In the genomic region with DNA sequence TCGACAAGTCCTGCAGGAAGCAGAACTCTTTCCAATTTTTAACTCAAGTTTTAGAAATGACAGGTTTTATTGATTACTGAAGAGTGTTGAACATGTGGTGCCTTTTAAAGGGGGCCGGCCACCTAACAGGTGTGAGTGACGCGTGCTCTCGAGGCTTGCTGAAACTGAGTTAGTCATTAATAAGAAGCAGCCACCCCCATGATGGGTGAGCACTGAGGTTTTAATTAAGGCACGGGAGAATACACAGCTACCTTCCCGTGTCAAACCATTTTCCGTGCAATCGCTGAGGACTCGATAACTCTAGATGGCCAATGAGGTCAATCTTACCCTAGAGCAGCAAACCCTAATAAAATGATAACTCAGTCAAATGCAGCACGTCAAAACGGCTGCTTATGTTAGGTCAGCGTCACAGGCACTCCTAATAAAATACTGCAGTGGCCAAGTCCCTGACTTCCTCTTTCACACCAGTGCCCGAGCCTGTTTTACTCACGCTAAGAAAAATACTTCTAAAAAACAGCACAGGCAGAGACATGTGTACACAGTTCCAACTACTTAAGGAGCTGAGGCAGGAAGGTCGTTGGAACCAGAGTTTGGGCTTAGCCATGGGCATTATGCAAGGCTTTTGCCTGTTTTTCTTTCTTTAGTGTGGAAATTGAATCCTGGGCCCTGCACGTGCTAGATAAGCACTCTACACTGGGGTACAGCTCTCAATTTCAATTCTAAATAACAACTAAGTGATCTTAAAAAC, we compare ENCODE assay signal across 11 mouse cellular contexts. TPM values are rescaled to one million over a fixed set of nuclear protein-coding genes. Genes with fewer than 3 reads are reported as not detected.
A peak's percentile ranks its signal among the peaks of the same experiment; 100 is the strongest.
DNase-seq lines count a peak whose midpoint lies in the region; ATAC-seq and TF ChIP-seq lines count a peak whose summit lies in the region.
"Had no signal": no experiment of that assay in that cellular context is flagged by ENCODE, and none has a peak within 500 bp of the region (broad histone marks: within the 10 kb centered on the region; RNA-seq: fewer than 3 reads in every experiment).

No protein-coding gene starts in this region.

- intact Hi-C loops in gastrocnemius, postnatal 36 days (cut with DNase I) = loop anchor here (5.0 kb wide), 1 partner anchor 118 kb away; no protein-coding TSS in a partner anchor

- H3K27me3 ChIP-seq in hindbrain, embryonic 13.5 days = no peaks in the 10 kb centered on the region
- H3K27me3 ChIP-seq in hindbrain, postnatal 0 days (ENCODE audit: insufficient read depth, low read length) = no peaks in the 10 kb centered on the region
- H3K27me3 ChIP-seq in spleen, adult 2 months (ENCODE audit: control insufficient read depth, insufficient read depth, low read length) = no peaks in the 10 kb centered on the region
- no peaks in the 10 kb centered on the region for H3K27me3 ChIP-seq in liver, embryonic 13.5 days

- H3K9ac ChIP-seq in hindbrain, embryonic 13.5 days = peak overlapping the region; percentile 39; the same call in 1 of the 2 replicates
- H3K9ac ChIP-seq in hindbrain, postnatal 0 days (replicated peaks; ENCODE audit: low read length) = no peak overlapping the region
- H3K9ac ChIP-seq in liver, embryonic 13.5 days = peak overlapping the region; percentile 96

- H3K36me3 ChIP-seq in hindbrain, embryonic 13.5 days = peaks cover 53% of the 10 kb centered on the region
- H3K36me3 ChIP-seq in hindbrain, postnatal 0 days (ENCODE audit: insufficient read depth, low read length) = peaks cover 23% of the 10 kb centered on the region; the same call in 1 of the 2 replicates
- H3K36me3 ChIP-seq in spleen, adult 2 months (ENCODE audit: control insufficient read depth, insufficient read depth, low read length) = peaks cover 3% of the 10 kb centered on the region; the same call in 1 of the 2 replicates
- peaks cover 70% of the 10 kb centered on the region for H3K36me3 ChIP-seq in liver, embryonic 13.5 days

- no peaks in the 10 kb centered on the region for H3K9me3 ChIP-seq in hindbrain, embryonic 13.5 days
- H3K9me3 ChIP-seq in hindbrain, postnatal 0 days (ENCODE audit: low read length) = no peaks in the 10 kb centered on the region
- no peaks in the 10 kb centered on the region for H3K9me3 ChIP-seq in liver, embryonic 13.5 days (replicated peaks)

- H3K4me2 ChIP-seq in hindbrain, embryonic 13.5 days = no peak overlapping the region
- no peak overlapping the region for H3K4me2 ChIP-seq in hindbrain, postnatal 0 days (ENCODE audit: low read depth, low read length)
- peak overlapping the region; percentile 79 for H3K4me2 ChIP-seq in liver, embryonic 13.5 days

- no peak for TF ChIP-seq CTCF in hindbrain, postnatal 0 days (IDR thresholded peaks at IDR 0.05; ENCODE audit: low read depth)
- TF ChIP-seq CTCF in spleen, adult 2 months (IDR thresholded peaks at IDR 0.05; ENCODE audit: extremely low read depth, insufficient read depth, insufficient read length, insufficient replicate concordance) = no peak

- no peak for ATAC-seq in hindbrain, embryonic 13.5 days (ENCODE audit: low FRiP score)
- no peak for ATAC-seq in hindbrain, postnatal 0 days
- ATAC-seq in liver, embryonic 13.5 days (ENCODE audit: low read depth) = no peak

- peaks cover 35% of the 10 kb centered on the region for H3K4me1 ChIP-seq in hindbrain, embryonic 13.5 days (replicated peaks)
- H3K4me1 ChIP-seq in hindbrain, postnatal 0 days (ENCODE audit: insufficient read depth, low read length) = peaks cover 5% of the 10 kb centered on the region; the same call in 1 of the 2 replicates
- H3K4me1 ChIP-seq in spleen, adult 2 months (ENCODE audit: control insufficient read depth, insufficient read depth, insufficient read length) = peaks cover 6% of the 10 kb centered on the region; the same call in 1 of the 2 replicates
- H3K4me1 ChIP-seq in liver, embryonic 13.5 days (replicated peaks) = peaks cover 71% of the 10 kb centered on the region

- WGBS in hindbrain, embryonic 13.5 days = 89% methylated on average over 17 of the region's 17 CpGs
- 86% methylated on average over 17 of the region's 17 CpGs for WGBS in hindbrain, postnatal 0 days
- WGBS in spleen, adult 2 months = 38% methylated on average over 17 of the region's 17 CpGs
- 54% methylated on average over 17 of the region's 17 CpGs for WGBS in liver, embryonic 13.5 days (ENCODE audit: insufficient replicate concordance)

- no peak for TF ChIP-seq POLR2A in spleen, adult 2 months (IDR thresholded peaks at IDR 0.05; ENCODE audit: low read depth, low read length)

- DNase-seq in hindbrain, postnatal 0 days (ENCODE audit: low spot score) = no peak
- no peak for DNase-seq in spleen, adult 2 months (ENCODE audit: low read depth in 1 of 2, low spot score in 2 of 2)
- DNase-seq in spleen, postnatal 14 days (ENCODE audit: low spot score in 2 of 2) = no peak
- DNase-seq in liver, embryonic 13.5 days = no peak
- no peak for DNase-seq in testis, postnatal 10 days (ENCODE audit: low spot score)
- no peak for DNase-seq in adrenal gland, postnatal 25 days
- DNase-seq in gastrocnemius, postnatal 36 days = no peak
- DNase-seq: heart, adult 2 months; heart, postnatal 4 days; spleen, adult 18-20 months had no signal

- no peak overlapping the region for H3K27ac ChIP-seq in hindbrain, embryonic 13.5 days
- no peak overlapping the region for H3K27ac ChIP-seq in hindbrain, postnatal 0 days
- peak overlapping the region; percentile 61 for H3K27ac ChIP-seq in spleen, adult 2 months (ENCODE audit: insufficient read depth, low read length)
- H3K27ac ChIP-seq in liver, embryonic 13.5 days = peak overlapping the region; percentile 81
- H3K27ac ChIP-seq: heart, adult 2 months had no signal

- H3K4me3 ChIP-seq in hindbrain, embryonic 13.5 days = no peak overlapping the region
- H3K4me3 ChIP-seq in hindbrain, postnatal 0 days (ENCODE audit: low read length) = no peak overlapping the region
- H3K4me3 ChIP-seq in spleen, adult 2 months (ENCODE audit: extremely low read depth, insufficient read depth, insufficient read length) = peak overlapping the region; percentile 16; the same call in 1 of the 2 replicates
- peak overlapping the region; percentile 93 for H3K4me3 ChIP-seq in liver, embryonic 13.5 days (replicated peaks)
- H3K4me3 ChIP-seq: heart, adult 2 months had no signal

RNA-seq across cellular contexts. Expression of a gene that starts 3.2 kb away (rescaled TPM):
- polyA plus RNA-seq in hindbrain, embryonic 13.5 days (2015; fragmentation: Nextera tagmentation; extraction: Ambion mirVana) = 23.3 and 24.9 TPM in 2 replicates
- total RNA-seq in hindbrain, postnatal 0 days (2014; rRNA removed) = 12.2 and 12.8 TPM in 2 replicates
- 12.0 TPM in 2 replicates for polyA plus RNA-seq in hindbrain, postnatal 0 days (2015; fragmentation: Nextera tagmentation; extraction: Ambion mirVana)
- polyA plus RNA-seq in spleen, adult 2 months (2012; rRNA removed) = 21.6 and 24.0 TPM in 2 replicates
- 32.9 and 38.7 TPM in 2 replicates for polyA plus RNA-seq in liver, embryonic 13.5 days (2015; fragmentation: Nextera tagmentation; extraction: Ambion mirVana)
- total RNA-seq in adrenal gland, postnatal 25 days (2021) = 12.7 and 13.0 TPM in 2 replicates
- total RNA-seq in gastrocnemius, postnatal 36 days (2021) = 1 to 10 TPM; 2.8 TPM

RNA-seq across cellular contexts. Expression of a gene that starts 18.6 kb away (rescaled TPM):
- polyA plus RNA-seq in hindbrain, embryonic 13.5 days (2015; fragmentation: Nextera tagmentation; extraction: Ambion mirVana) = 116 and 122 TPM in 2 replicates
- total RNA-seq in hindbrain, postnatal 0 days (2014; rRNA removed) = 12.7 and 21.6 TPM in 2 replicates
- polyA plus RNA-seq in hindbrain, postnatal 0 days (2015; fragmentation: Nextera tagmentation; extraction: Ambion mirVana) = 107 and 114 TPM in 2 replicates
- polyA plus RNA-seq in spleen, adult 2 months (2012; rRNA removed) = 4.4 and 4.5 TPM in 2 replicates
- 71.2 and 86.4 TPM in 2 replicates for polyA plus RNA-seq in liver, embryonic 13.5 days (2015; fragmentation: Nextera tagmentation; extraction: Ambion mirVana)
- total RNA-seq in adrenal gland, postnatal 25 days (2021) = 66.3 and 69.1 TPM in 2 replicates
- total RNA-seq in gastrocnemius, postnatal 36 days (2021) = 10 to 100 TPM; 68.9 to 70.2 TPM

RNA-seq across cellular contexts. Expression of a gene that starts 37.8 kb away (rescaled TPM):
- polyA plus RNA-seq in hindbrain, embryonic 13.5 days (2015; fragmentation: Nextera tagmentation; extraction: Ambion mirVana) = 0.74 and 0.81 TPM in 2 replicates
- total RNA-seq in hindbrain, postnatal 0 days (2014; rRNA removed) = 0.22 and 0.73 TPM in 2 replicates
- 0.99 and 1.0 TPM in 2 replicates for polyA plus RNA-seq in hindbrain, postnatal 0 days (2015; fragmentation: Nextera tagmentation; extraction: Ambion mirVana)
- 2.5 and 3.2 TPM in 2 replicates for polyA plus RNA-seq in spleen, adult 2 months (2012; rRNA removed)
- 0.25 and 0.29 TPM in 2 replicates for polyA plus RNA-seq in liver, embryonic 13.5 days (2015; fragmentation: Nextera tagmentation; extraction: Ambion mirVana)
- not detected in 2 replicates for total RNA-seq in adrenal gland, postnatal 25 days (2021)
- total RNA-seq in gastrocnemius, postnatal 36 days (2021) = not detected

Comparison
In these comparisons a context has a peak if more than half of its experiments do, and no peak if none do; other contexts are left out.
1. H3K27ac ChIP-seq: peak in spleen, adult 2 months (single experiment) and liver, embryonic 13.5 days (single experiment); none in hindbrain, embryonic 13.5 days (single experiment) and hindbrain, postnatal 0 days (single experiment).
2. H3K4me3 ChIP-seq: peak in spleen, adult 2 months (single experiment) and liver, embryonic 13.5 days (single experiment); none in hindbrain, embryonic 13.5 days (single experiment) and hindbrain, postnatal 0 days (single experiment).
3. RNA of a gene that starts 18.6 kb away (polyA plus RNA-seq): 116 to 122 TPM in hindbrain, embryonic 13.5 days, 107 to 114 TPM in hindbrain, postnatal 0 days and 71.2 to 86.4 TPM in liver, embryonic 13.5 days; 4.4 to 4.5 TPM in spleen, adult 2 months; every median in the first group is over 10 times any median in the second.